Mouse (Mus musculus): Measurements from ENCODE around the gene Trim63.
"Not testable (repeated sequence)": the region's sequence is repeated elsewhere in the genome, so short reads cannot be mapped to it uniquely, and the experiment has no call there.

Trim63 gene

GRCm38 (mm10) chr4:134341231-134341630, 26.3 kb downstream of the Trim63 start:
- DNase-seq (ENCODE audit: low spot score in 2 of 2): not testable (repeated sequence)

- no peak for DNase-seq (ENCODE audit: low spot score in 2 of 2)
These were observed 27.4 kb downstream of the Trim63 start for GRCm38 (mm10) chr4:134342213-134342779.

GRCm38 (mm10) chr4:134343071-134344031, 28.4 kb downstream of the Trim63 start, which contains the start of gene Slc30a2:
Gene Slc30a2 (plus strand): TSS chr4:134343181.
- no peak for DNase-seq (ENCODE audit: low spot score in 2 of 2)

- no peak for DNase-seq (ENCODE audit: low spot score in 2 of 2)
These were observed 29.7 kb downstream of the Trim63 start for GRCm38 (mm10) chr4:134344620-134345019.

GRCm38 (mm10) chr4:134345802-134346201, 30.9 kb downstream of the Trim63 start:
- DNase-seq (ENCODE audit: low spot score in 2 of 2): no peak

GRCm38 (mm10) chr4:134348078-134348477, 33.2 kb downstream of the Trim63 start:
- no peak for DNase-seq (ENCODE audit: low spot score in 2 of 2)

GRCm38 (mm10) chr4:134348545-134348944, 33.6 kb downstream of the Trim63 start:
- no peak for DNase-seq (ENCODE audit: low spot score in 2 of 2)

- no peak for DNase-seq (ENCODE audit: low spot score in 2 of 2)
These were observed 34.9 kb downstream of the Trim63 start for GRCm38 (mm10) chr4:134349829-134350228.

GRCm38 (mm10) chr4:134350641-134351040, 35.7 kb downstream of the Trim63 start:
- no peak for DNase-seq (ENCODE audit: low spot score in 2 of 2)

- DNase-seq (ENCODE audit: low spot score in 2 of 2): no peak
These were observed 36.7 kb downstream of the Trim63 start for GRCm38 (mm10) chr4:134351329-134352260.

GRCm38 (mm10) chr4:134352261-134352707, 37.4 kb downstream of the Trim63 start:
- no peak for DNase-seq (ENCODE audit: low spot score in 2 of 2)

GRCm38 (mm10) chr4:134352929-134353328, 38.0 kb downstream of the Trim63 start:
- no peak for DNase-seq (ENCODE audit: low spot score in 2 of 2)

GRCm38 (mm10) chr4:134353527-134354409, 38.8 kb downstream of the Trim63 start:
- DNase-seq (ENCODE audit: low spot score in 2 of 2): no peak

- DNase-seq (ENCODE audit: low spot score in 2 of 2): peak in 1 of 2 experiments; percentile 19
These were observed 41.0 kb downstream of the Trim63 start for GRCm38 (mm10) chr4:134355841-134356452.

GRCm38 (mm10) chr4:134356591-134357460, 41.9 kb downstream of the Trim63 start:
- DNase-seq (ENCODE audit: low spot score in 2 of 2): peak; percentile 63 to 86

- no peak for DNase-seq (ENCODE audit: low spot score in 2 of 2)
These were observed 42.5 kb downstream of the Trim63 start for GRCm38 (mm10) chr4:134357461-134357771.

- no peak for DNase-seq (ENCODE audit: low spot score in 2 of 2)
These were observed 44.7 kb downstream of the Trim63 start for GRCm38 (mm10) chr4:134359649-134360048.

GRCm38 (mm10) chr4:134361215-134361614, 46.3 kb downstream of the Trim63 start:
- DNase-seq (ENCODE audit: low spot score in 2 of 2): no peak

- DNase-seq (ENCODE audit: low spot score in 2 of 2): no peak
These were observed 47.2 kb downstream of the Trim63 start for GRCm38 (mm10) chr4:134362124-134362523.
